Mouse (Mus musculus): ENCODE measurements around the gene Kcnh4.

Kcnh4 gene

DNA sequence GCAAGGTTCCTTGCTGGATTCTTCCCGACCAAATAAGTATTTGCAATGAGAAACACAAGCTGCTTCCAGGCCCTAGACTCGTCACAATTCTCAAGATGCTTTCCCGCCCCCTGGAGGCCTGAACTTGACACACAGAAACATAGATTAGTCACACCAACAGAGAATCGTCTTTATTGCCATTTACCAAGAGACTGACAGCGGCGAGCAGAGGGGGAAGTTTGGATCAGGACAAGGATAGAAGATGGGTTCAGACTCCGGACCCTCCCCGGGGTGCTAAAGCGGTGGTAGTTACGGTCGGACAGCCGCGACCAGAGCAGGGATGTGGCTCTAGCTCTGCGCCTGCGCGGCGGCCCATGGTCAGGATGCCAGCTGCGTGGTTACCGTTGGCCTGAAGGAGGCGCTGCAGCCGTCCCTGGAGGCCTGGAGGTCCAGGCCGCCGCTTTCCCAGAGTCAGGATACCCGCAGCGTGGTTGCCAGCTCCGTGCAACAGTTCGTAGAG lies 1.9 kb upstream of the Kcnh4 start:
- peak; percentile 89 to 91 for DNase-seq

DNA sequence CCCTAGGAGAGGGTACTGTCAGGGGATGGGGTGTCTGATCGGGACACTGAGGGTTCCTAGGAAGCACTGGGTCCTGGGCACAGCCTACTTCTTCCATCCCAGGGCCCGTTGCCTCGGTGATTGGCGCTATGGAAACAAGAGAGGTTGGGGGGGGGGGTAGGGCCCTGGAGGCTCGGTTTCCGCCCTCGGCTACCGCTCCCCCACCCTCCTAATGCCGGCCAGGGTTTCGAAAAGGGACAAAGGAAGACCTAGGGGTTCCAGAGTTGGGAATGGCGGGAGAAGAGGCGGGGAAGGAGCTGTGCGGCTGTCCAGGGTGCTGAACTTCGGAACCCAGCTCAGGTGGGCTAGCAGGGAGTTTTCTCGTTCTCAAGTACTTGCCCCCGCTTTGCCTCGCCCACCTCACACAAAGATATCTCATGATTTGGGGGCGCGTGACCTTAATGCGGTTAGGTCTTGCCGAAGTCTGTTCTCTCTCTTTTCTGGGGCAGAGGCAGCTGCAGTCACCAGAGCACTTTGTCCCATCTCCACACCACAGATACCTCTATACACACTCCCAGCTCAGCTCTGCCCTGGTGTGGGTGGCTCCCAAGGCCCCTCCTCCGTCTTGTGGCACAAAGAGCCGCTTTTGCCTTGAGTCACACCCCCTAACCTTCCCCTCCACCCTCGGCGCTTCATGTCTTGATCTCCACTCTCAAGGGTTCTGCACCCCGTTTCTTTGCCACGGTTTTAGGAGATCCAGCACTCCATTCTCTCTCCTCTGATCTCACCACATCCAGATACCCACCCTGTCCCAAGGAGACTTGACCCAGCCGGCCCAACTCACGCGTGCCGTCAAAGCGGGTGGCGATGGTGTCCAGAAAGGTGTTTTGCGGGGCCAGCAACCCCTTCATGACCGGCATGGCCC lies 783 bp downstream of the Kcnh4 start:
- peak; percentile 65 to 66 for DNase-seq

GRCm38 (mm10) chr11:100757566-100757965 lies 2.2 kb downstream of the Kcnh4 start:
- DNase-seq, result peak; percentile 50 to 60

GRCm38 (mm10) chr11:100756476-100756875 lies 3.3 kb downstream of the Kcnh4 start:
- no peak for DNase-seq

- DNase-seq, result no peak
These were observed 5.1 kb downstream of the Kcnh4 start for GRCm38 (mm10) chr11:100754693-100755057.

- DNase-seq, result no peak
These were observed 5.6 kb downstream of the Kcnh4 start for GRCm38 (mm10) chr11:100754021-100754692.

GRCm38 (mm10) chr11:100752294-100752693 lies 7.4 kb downstream of the Kcnh4 start:
- no peak for DNase-seq

- DNase-seq, result no peak
These were observed 9.6 kb downstream of the Kcnh4 start for GRCm38 (mm10) chr11:100750127-100750526.

- no peak for DNase-seq
These were observed 10.3 kb downstream of the Kcnh4 start for GRCm38 (mm10) chr11:100749469-100749868.

GRCm38 (mm10) chr11:100748620-100749019 lies 11.1 kb downstream of the Kcnh4 start:
- no peak for DNase-seq

DNA sequence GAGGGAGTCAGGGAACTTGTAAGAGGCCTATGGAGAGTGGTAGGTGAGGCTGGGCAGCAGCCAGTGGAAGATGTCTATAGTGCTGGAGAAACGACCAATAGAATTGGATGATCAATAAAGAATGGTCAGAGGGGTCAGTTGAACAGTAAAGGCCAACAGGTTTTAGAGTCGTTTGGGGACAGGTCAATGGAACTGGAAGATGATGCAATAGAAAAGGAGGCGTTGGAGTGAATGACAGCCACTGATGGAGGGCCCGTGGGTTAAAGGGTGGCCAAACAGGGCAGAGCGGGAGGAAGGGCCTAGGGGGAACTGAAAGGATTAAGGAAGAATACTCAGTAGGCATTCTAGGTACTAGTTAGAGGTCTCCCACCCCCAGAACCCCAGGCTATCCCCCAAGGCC lies 12.6 kb downstream of the Kcnh4 start:
- no peak for DNase-seq

DNA sequence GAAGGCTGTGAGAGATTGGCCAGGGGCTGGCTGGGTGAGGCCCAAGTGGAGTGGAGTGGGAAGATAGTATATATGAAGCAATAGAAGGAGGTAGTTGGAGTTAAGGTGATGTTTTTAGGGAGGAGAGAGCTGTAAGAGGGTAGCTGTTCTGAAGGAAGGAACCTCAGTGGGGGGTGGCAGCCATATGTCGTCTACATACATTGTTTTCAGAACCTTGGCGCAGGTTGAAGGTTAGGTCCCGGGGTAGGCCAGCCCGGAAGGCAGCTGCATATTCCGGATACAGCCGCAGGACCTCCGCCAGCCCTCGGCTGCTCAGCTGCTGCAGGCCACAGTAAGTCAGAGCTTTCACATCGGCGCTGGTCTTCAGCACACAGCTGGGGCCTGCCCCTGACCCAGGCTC lies 13.2 kb downstream of the Kcnh4 start:
- DNase-seq, result no peak

DNA sequence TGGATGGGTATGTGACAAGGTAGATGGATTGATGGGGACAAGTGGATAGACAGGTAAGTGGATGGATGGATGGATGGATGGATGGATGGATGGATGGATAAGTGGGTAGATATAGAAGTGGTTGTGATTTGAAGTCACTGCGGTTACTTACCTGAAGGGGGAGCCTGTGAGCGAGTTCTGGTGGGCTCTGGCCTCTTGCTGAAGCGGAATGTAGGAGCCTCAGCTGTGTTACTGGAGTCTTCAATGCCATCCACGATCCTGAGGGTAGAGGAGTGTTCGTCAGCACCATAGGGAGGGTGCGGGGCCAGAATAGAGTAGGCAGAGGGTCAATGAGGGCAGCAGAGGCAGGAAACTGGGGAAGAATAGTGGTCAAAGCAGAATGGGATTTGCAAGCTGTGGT lies 14.7 kb downstream of the Kcnh4 start:
- DNase-seq, result peak; percentile 76 to 78

- DNase-seq, result no peak
These were observed 18.4 kb downstream of the Kcnh4 start for GRCm38 (mm10) chr11:100741348-100741747.

DNA sequence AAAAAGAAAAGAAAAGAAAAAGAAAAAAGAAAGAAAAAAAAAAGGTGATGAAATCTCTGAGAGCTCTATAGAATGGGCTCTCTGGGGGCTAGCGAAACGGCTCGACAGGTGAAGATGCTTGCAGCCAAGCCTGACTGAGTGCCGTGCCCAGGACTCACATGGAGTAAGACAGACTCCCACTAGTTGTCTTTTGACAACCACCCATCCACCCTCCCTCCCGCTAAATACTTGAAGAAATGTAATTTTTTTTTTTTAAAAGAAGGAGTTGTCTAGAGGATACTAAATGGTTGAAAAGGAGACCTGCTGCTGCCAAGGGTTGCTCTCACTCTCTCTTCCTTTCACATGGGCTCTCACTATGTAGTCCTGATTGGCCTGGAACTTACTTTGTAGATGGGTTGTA lies 21.0 kb downstream of the Kcnh4 start:
- DNase-seq, result no peak

DNA sequence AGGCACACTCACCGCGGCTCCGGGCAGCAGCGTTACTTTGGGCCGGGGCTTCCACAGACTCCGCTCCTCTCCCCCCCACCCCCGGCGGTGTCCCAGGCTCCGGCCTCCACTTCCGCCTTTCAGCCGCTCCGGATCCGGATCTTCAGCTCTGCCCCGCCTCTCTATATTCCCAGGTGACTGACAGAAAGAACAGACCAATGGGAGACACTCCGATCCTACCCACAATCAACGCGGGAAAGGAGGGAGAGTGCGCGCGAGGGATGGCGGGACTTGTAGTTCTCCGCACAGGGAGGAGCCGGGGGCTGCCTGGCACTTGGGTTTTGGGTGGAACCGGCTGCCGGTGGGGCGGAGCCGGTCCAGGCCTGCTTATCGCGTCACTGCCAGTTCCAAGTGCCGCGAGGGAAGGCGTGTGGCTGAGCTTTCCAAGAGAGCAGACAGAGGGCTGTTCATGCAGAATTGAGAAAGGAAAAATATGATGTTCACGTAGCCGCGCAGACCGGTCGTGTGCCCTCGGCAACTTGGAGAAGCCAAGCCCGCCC lies 21.6 kb downstream of the Kcnh4 start, which contains the start of gene Rab5c:
TSS of gene Rab5c (minus strand) at position 150 of the 539 bp plus-strand sequence.
- peak; percentile 96 to 98 for DNase-seq

- no peak for DNase-seq
These were observed 22.5 kb downstream of the Kcnh4 start for GRCm38 (mm10) chr11:100737105-100737733.

GRCm38 (mm10) chr11:100736746-100737080 lies 23.0 kb downstream of the Kcnh4 start:
- DNase-seq, result no peak

DNA sequence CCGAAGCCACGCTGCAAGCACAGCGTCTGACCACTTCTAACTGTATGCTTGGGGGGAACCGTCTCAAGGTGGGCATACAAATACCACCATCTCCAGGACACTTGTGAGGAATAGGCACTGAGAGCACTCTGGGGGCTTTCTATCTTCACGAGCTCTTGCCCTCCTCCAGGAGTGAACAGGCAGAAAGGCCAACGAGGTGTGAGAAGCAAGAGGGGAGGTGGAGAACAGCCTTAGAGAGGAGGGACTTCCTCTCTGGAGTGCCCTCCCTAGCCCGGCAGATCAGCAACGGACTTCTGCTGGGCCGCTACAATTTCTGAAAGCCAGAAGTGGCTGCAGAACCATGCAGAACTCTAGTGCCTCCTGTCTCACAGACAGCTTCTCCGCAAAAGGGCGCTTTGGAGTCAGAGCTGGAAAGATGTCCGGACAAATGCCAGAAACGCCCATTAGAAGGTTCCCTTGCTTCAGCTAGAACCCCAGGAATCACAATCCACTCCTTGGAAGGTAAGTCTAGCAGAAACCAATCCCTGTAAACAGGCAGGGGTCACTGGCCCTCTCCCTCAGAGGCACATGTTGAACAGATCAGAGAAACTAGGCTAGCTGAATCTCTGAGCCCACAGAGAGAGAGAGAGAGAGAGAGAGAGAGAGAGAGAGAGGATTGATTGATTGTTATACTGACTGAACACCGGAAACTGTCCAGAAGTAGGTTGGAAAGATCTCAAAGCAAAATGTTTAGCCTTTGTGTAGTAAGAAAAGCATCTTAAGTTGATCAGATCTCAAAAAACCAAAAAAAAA lies 23.6 kb downstream of the Kcnh4 start:
- DNase-seq, result no peak

DNA sequence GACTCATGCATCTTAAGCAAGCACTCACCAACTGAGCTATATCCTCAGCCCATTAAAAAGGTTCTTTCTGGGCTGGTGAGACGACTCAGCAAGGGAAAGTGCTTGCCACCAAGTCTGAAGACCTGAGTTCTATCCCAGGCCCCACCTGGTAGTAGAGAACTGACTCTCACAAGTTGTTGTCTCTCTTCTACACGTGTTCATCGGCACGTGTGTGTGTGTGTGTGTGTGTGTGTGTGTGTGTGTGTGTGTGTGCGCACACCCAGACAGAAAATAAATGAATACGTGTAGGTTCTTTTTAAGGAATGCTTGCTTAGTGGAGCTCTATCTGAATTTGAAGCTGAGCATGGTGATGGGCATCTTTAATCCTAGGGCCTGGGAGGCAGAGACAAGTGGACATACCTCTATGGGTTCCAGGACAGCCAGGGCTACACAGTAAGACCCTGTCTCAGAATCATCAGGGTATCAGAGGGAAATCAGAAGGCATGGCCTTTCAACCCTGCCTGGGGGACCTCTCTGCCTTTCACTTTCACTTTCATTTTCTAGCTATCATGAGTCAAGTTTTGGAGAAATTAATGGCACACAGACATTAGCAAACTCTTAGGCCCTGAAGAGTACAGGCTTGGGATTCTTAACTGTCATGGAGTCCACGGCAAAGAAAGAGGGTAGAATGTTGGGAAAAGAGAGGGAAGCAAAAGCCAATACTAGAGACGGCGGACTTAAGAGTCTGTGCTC lies 24.4 kb downstream of the Kcnh4 start:
- DNase-seq, result peak; percentile 32 to 38

DNA sequence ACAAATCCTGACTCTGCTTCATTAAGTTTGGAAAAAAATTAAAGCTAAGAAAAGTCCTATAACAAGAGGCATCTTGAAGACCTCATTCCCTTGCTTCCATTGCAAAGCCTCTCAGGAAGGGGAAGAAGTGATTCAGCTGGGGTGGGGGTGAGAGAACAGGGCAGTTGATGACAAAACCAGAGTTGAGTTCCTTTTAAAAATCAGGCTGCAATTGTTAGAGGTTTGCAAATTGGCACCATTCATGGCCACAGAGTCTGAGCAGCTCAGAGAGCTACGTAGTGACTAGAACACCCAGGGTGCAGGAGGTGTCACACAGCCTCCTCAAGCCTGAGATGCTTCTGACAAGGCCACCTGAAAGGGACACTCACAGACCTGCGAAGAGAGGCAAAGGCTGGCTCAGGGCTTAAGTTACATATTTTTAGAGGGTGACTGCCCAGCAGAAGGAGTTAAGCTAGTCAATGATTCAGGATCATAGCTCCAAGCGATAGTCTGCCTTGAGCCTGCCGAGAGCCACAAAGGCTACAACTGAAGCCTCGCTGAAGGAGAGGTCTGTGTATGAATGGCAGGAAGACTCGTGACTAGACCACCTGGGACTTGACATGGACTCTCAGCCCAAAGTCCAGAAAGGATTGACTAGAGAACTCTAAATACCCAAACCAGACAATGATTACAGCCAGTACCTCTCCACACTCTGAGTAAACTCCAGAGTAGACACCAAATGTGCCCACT lies 29.1 kb downstream of the Kcnh4 start:
- DNase-seq, result no peak
